Mouse (Mus musculus): ENCODE measurements around the gene Srgap3.

Gene Srgap3

GRCm38 (mm10) chr6:112684065-112684464, 263.0 kb downstream of the Srgap3 start:
- no peak for DNase-seq (ENCODE audit: low spot score)
